Mouse (Mus musculus): ENCODE results near the gene Ildr1. TPM values are rescaled to one million over a fixed set of nuclear protein-coding genes. Genes with fewer than 3 reads are reported as not detected.

The Ildr1 gene
- 3.8 and 4.4 TPM in 2 replicates for total RNA-seq (2017)

DNA sequence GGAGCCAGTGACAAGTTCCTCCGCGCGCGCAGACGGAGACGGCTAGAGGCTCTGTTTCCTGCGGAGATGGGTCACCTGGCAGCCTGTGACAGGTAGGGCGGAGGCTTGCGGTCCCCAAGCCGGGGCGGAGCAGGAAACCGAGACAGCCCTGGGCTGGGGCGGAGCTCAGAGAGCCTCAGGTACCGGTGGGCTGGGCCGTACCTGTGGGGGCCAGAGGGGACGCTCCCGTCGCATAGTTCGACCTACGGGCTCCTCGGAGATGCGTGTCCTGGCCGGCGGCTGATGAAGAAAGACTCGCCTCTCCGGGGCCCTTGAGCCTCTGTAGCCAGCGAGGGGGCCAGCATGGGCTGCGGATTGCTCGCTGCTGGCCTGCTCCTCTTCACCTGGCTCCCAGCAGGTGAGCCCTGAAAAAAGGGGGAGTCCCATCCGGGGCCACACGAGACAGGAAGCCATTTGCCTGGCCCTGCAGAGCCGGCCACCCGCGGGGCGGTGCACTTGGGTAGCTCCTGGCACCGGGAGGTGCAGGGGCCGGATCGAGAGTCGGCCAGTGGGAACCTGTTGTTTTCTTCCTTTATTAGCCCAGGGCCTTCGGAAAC lies at the start of gene Ildr1:
Gene Ildr1 (plus strand): TSS at position 161 of the 596 bp plus-strand sequence.
- ATAC-seq (ENCODE audit: extremely low read depth, insufficient number of reproducible peaks, low FRiP score, poor library complexity, severe bottlenecking) = peak; percentile 92

- no peak for ATAC-seq (ENCODE audit: extremely low read depth, insufficient number of reproducible peaks, low FRiP score, poor library complexity, severe bottlenecking)
Observed at GRCm38 (mm10) chr16:36645124-36645523, 48.7 kb upstream of the Ildr1 start.

DNA sequence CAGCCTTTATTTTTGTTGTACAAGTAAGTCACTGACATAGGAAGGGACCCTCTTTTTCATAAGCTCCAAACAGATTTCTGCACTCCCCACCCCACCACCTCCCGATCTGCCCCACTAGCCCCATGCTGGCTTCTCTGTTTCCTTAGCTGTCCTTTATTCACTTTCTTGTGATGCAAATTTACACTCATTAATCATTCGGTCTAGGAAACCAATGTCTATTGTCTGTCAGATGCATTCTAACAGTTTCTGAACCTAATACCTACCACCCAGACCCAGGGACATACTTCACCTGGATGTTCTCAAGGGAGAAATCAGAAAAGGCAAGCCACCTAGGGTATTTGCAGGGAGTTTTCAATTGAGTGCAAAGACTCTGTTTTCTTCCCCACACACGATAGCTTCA lies 44.5 kb upstream of the Ildr1 start:
- no peak for ATAC-seq (ENCODE audit: extremely low read depth, insufficient number of reproducible peaks, low FRiP score, poor library complexity, severe bottlenecking)

- no peak for ATAC-seq (ENCODE audit: extremely low read depth, insufficient number of reproducible peaks, low FRiP score, poor library complexity, severe bottlenecking)
Observed at GRCm38 (mm10) chr16:36650511-36650910, 43.3 kb upstream of the Ildr1 start.

- ATAC-seq (ENCODE audit: extremely low read depth, insufficient number of reproducible peaks, low FRiP score, poor library complexity, severe bottlenecking) = no peak
Observed at GRCm38 (mm10) chr16:36651174-36651766, 42.5 kb upstream of the Ildr1 start.

DNA sequence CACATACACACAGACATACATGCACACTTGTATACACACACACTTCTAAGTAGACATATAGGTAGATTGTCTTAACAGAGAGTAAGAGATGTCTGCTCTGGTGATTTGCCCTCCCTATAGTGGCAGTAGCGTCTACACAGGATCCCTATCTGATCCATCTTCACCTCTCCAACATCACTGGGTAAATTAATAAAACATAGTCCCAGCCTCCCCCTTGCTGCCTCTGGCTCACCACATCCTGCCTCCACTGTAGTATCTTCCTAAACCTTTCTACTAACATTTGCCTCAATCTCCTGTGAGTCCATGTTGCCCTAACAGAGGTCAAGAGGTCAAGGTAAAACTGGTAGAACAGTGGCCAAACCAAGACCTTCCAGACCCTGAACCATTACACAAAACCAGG lies 38.6 kb upstream of the Ildr1 start:
- no peak for ATAC-seq (ENCODE audit: extremely low read depth, insufficient number of reproducible peaks, low FRiP score, poor library complexity, severe bottlenecking)

DNA sequence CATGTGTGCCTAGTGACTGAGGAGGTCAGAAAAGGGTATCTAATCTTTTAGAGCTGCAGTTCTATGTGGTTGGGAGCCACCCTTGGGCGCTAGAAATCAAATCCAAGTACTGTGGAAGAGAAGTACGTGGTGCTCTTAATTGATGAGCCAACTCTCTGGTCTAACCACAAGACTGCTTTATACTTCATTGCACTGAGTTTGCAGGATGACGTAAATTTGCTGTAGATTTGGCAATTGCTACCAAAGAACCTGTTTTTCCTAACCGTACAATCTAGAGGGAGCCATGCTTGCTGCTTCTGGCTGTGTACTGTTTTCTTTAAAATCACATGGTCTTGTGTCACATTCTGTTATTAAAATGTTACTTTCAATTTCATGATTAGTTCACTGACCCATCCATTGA lies 37.9 kb upstream of the Ildr1 start:
- peak; percentile 37; the same call in 1 of the 2 replicates for ATAC-seq (ENCODE audit: extremely low read depth, insufficient number of reproducible peaks, low FRiP score, poor library complexity, severe bottlenecking)

- ATAC-seq (ENCODE audit: extremely low read depth, insufficient number of reproducible peaks, low FRiP score, poor library complexity, severe bottlenecking) = no peak
Observed at GRCm38 (mm10) chr16:36661330-36661729, 32.4 kb upstream of the Ildr1 start.

GRCm38 (mm10) chr16:36663484-36663883 lies 30.3 kb upstream of the Ildr1 start:
- ATAC-seq (ENCODE audit: extremely low read depth, insufficient number of reproducible peaks, low FRiP score, poor library complexity, severe bottlenecking) = no peak

- ATAC-seq (ENCODE audit: extremely low read depth, insufficient number of reproducible peaks, low FRiP score, poor library complexity, severe bottlenecking) = peak; percentile 92
Observed at GRCm38 (mm10) chr16:36665782-36666181, 28.0 kb upstream of the Ildr1 start, which contains the start of gene Cd86. Gene Cd86 (minus strand): TSS chr16:36666081.

- no peak for ATAC-seq (ENCODE audit: extremely low read depth, insufficient number of reproducible peaks, low FRiP score, poor library complexity, severe bottlenecking)
Observed at GRCm38 (mm10) chr16:36666448-36667017, 27.2 kb upstream of the Ildr1 start.

DNA sequence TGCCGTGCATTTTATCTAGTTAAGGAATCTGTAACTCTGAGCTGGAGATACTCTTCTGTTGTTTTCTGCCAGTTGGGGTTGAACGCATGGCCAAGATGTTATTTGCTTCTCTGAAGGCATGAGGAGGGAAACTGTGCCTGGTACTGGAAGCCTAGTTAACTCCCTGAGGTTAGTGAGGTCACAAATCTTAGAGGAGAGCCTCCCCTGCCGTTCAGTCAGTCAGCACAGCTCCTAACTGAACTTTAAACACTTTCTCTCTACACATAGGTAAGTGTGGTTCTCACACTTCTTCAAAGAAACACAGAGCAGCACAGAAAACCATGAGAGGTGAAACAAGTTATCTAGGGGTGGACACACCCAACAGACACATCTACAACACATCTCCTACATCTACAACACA lies 23.2 kb upstream of the Ildr1 start:
- no peak for ATAC-seq (ENCODE audit: extremely low read depth, insufficient number of reproducible peaks, low FRiP score, poor library complexity, severe bottlenecking)

- no peak for ATAC-seq (ENCODE audit: extremely low read depth, insufficient number of reproducible peaks, low FRiP score, poor library complexity, severe bottlenecking)
Observed at GRCm38 (mm10) chr16:36673196-36673595, 20.6 kb upstream of the Ildr1 start.

DNA sequence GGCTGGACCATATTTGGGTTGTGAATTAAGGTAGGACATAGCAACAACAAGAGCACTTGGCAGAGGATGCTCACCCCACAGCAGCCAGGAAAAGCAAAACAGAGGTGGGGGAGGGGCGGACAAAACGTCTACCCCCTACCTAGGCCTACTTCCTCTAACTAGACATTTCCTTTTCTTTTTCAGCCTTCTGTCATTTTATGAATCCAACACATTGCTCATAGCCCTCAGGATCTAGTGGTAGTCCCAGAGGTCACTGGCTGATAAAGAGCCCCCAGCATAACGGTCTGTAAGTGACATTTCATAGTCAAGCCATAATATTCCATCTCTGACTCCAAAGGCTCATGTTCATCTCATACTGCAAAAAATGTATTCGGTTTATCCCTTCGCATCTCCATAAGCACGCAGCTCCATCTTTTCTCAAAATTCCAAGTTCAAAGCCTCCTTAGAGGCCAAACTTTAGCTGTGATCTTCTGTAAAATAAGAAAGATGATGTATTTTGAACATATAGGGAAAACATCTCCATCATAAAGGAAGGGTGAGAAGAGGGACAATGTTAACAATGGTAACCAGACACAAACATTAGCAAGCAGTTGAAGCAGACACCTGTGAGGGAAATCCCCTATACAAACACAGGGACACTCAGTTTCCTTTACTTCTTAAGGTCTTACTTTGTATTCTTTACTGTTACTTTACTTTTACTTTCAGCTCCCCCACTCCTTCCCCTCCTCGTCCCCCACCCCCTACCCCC lies 19.1 kb upstream of the Ildr1 start:
- peak; percentile 69 for ATAC-seq (ENCODE audit: extremely low read depth, insufficient number of reproducible peaks, low FRiP score, poor library complexity, severe bottlenecking)

GRCm38 (mm10) chr16:36675304-36675703 lies 18.5 kb upstream of the Ildr1 start:
- 0 out of 2 replicates have a peak, but pooled peaks have one; percentile 14 for ATAC-seq (ENCODE audit: extremely low read depth, insufficient number of reproducible peaks, low FRiP score, poor library complexity, severe bottlenecking)

DNA sequence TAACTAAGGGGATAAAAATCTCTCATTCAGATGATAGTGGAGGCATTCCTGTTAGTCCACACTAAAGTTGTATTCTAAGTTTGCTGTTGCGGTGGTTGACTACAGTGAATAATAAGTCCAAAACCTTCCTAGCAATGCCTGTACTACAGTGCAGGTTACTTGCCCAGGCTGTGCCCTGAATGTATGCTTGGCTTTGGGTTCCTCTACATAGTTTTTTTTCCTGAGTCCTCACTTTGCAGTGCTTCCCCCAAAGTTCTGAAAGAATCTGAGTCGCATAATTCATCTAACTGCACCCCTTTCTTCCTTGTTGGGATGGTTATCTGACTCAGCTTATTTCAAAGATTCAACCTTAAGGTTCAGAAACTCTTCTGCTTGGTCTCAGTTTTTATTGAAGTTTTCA lies 17.9 kb upstream of the Ildr1 start:
- no peak for ATAC-seq (ENCODE audit: extremely low read depth, insufficient number of reproducible peaks, low FRiP score, poor library complexity, severe bottlenecking)

GRCm38 (mm10) chr16:36681829-36682228 lies 11.9 kb upstream of the Ildr1 start:
- 0 out of 2 replicates have a peak, but pooled peaks have one; percentile 19 for ATAC-seq (ENCODE audit: extremely low read depth, insufficient number of reproducible peaks, low FRiP score, poor library complexity, severe bottlenecking)

DNA sequence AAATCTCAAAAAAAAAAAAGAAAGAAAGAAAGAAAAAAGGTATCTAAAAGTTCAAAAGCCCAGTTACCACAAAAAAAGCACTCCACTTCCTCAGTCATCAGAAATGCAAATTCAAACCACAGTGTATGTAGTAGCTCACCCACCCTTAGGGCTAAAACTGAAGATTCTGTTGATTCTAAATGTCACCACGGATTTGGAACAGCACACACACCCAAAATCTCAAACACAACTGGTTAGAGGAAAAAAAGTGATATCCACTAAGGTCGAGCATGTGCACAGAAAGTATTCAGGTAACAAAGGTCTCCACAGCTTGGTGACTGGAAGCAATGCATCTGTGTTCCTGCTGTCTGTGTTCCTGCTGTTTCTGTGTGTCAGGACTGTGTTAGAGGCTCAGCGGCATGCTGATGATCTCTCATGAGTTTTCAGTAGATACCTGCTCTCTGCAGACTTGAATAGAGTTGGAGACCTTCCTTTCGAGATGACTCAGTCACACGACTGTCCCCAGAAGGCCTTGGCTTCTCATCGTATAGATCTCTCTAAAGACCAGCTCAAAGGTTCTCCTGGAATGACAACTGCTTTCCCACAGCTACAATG lies 9.4 kb upstream of the Ildr1 start:
- ATAC-seq (ENCODE audit: extremely low read depth, insufficient number of reproducible peaks, low FRiP score, poor library complexity, severe bottlenecking) = peak; percentile 70; the same call in 1 of the 2 replicates

DNA sequence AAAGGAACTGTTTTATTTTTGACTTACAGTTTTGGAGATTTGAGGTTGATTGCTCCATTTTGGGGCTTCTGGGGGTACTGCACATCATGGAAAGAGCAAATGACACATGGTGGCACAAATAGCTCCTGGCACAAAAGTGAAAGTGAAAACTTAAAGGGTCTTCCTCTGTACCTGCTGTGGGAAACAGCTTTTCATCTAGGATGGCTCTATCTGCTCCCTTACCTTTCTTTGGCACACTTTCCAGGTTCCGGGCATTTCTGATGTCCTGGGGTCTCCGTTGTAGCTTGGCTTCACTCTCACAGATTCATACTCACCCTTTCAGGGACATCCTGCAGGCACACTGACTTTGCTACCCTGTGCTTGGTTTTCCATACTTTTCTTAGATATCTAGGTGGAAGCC lies 5.7 kb upstream of the Ildr1 start:
- no peak for ATAC-seq (ENCODE audit: extremely low read depth, insufficient number of reproducible peaks, low FRiP score, poor library complexity, severe bottlenecking)
